Mouse (Mus musculus) forebrain, postnatal 0 days (tissue): ENCODE measurements around the gene Ttc12. TPM values are rescaled to one million over a fixed set of nuclear protein-coding genes. Genes with fewer than 3 reads are reported as not detected.

Experiments
- ATAC-seq: fragments of 200-750 bp; cut with Nextera tagmentation; 2 replicates; pipeline ENCODE4 v1.8.0; 2017; ENCODE audit warnings: mild to moderate bottlenecking, moderate library complexity
- DNase-seq: peaks from one replicate; pipeline ENCODE4 v3.0.0-alpha.2; 2015
- H3K27ac ChIP-seq: fragments of 300-500 bp; sonication (generic); 2 replicates; pipeline ENCODE4 v1.5.1; 2014; ENCODE audit warnings: low read depth, mild to moderate bottlenecking, antibody characterized with exemption, low read length, moderate library complexity, mixed read lengths
- H3K27me3 ChIP-seq: fragments of 300-500 bp; sonication (generic); 2 replicates; pipeline ENCODE4 v1.6.1; 2014; ENCODE audit warnings: mild to moderate bottlenecking, low read length, mixed read lengths; ENCODE audit not compliant: insufficient read depth
- H3K36me3 ChIP-seq: fragments of 300-500 bp; sonication (generic); 2 replicates; pipeline ENCODE4 v1.6.1; 2014; ENCODE audit warnings: mild to moderate bottlenecking, moderate library complexity; ENCODE audit not compliant: insufficient read depth
- H3K4me1 ChIP-seq: fragments of 300-500 bp; sonication (generic); 2 replicates; pipeline ENCODE4 v1.6.1; 2014; ENCODE audit warnings: antibody characterized with exemption; ENCODE audit not compliant: insufficient read depth
- H3K4me2 ChIP-seq: fragments of 300-500 bp; sonication (generic); 2 replicates; pipeline ENCODE4 v1.6.1; 2014; ENCODE audit warnings: low read depth, mild to moderate bottlenecking, moderate library complexity
- H3K4me3 ChIP-seq: fragments of 300-500 bp; sonication (generic); 2 replicates; pipeline ENCODE4 v1.5.1; 2014; ENCODE audit warnings: low read depth, low read length, mixed read lengths
- H3K9ac ChIP-seq: fragments of 300-500 bp; sonication (generic); 2 replicates; pipeline ENCODE4 v1.6.1; 2014; ENCODE audit warnings: mild to moderate bottlenecking
- H3K9me3 ChIP-seq: fragments of 300-500 bp; sonication (generic); 2 replicates; pipeline ENCODE4 v1.6.1; 2016; ENCODE audit warnings: low read length
- CTCF ChIP-seq: sonication (generic); IDR thresholded peaks from 2 replicates; pipeline ENCODE4 v1.5.1; 2016; ENCODE audit warnings: antibody characterized with exemption, control low read depth, low read depth
- WGBS: fragments of 180-500 bp; shearing (Covaris S2); extraction: QIAGEN DNeasy Blood & Tissue Kit; methylation state at CpG from one replicate; pipeline ENCODE4 v1.1.7; 2014; 5-methylcytosine and 5-hydroxymethylcytosine counted together
- polyA plus RNA-seq: library from polyadenylated mRNA; unstranded; fragments of >200 nt; fragmentation: Nextera tagmentation; extraction: Ambion mirVana; gene quantifications from 2 replicates; pipeline ENCODE4 v1.2.1, GENCODE M21; 2015
- total RNA-seq: library from RNA; depleted of rRNA; stranded (reverse); fragments of >200 nt; gene quantifications from 2 replicates; pipeline ENCODE4 v1.2.3, GENCODE M21; 2014

Ttc12 gene
- total and polyA plus RNA-seq, 2 experiments from 2014 or later = 2.5 to 3.7 TPM

- Histone ChIP-seq H3K27me3 (no peaks in the 10 kb centered on the region), H3K9ac (no peak overlapping the region), H3K4me3 (no peak overlapping the region), H3K4me2 (no peak overlapping the region), H3K9me3 (no peaks in the 10 kb centered on the region), H3K36me3 (no peaks in the 10 kb centered on the region), H3K4me1 (no peaks in the 10 kb centered on the region), H3K27ac (no peak overlapping the region)
- WGBS = 77% methylated on average over 3 of the region's 3 CpGs
- ATAC-seq (no peak), DNase-seq (no peak)
- TF ChIP-seq CTCF = no peak
These were observed 35.5 kb downstream of the Ttc12 start for GRCm38 (mm10) chr9:49450491-49450890.

- DNase-seq = peak; percentile 21
- no peak for TF ChIP-seq CTCF
- WGBS = 28% methylated on average over 3 of the region's 3 CpGs
These were observed 43.4 kb downstream of the Ttc12 start for GRCm38 (mm10) chr9:49442621-49443020.

DNA sequence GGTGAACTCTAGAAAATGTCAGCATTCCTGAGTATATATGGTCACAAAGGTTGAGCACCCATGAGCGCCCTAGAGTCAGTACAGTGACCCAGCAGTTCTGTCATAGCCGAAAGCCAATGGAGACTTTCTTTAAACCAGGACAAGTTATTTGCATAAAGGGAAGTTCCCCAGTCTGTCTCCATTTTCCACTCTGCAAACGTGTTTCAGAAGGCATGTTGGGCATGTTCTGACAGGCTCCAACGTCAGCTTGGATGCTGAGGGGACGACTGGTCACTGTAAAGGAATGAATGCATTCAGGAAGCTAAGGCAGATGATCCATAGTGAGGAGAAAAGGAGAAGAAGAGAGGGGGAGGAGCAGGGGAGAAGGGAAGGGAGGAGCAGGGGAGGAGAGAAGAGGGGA, 58.5 kb downstream of the Ttc12 start:
- no peak for TF ChIP-seq CTCF
- Histone ChIP-seq H3K9ac (no peak overlapping the region), H3K4me2 (no peak overlapping the region), H3K4me1 (no peaks in the 10 kb centered on the region), H3K36me3 (no peaks in the 10 kb centered on the region), H3K27ac (no peak overlapping the region), H3K27me3 (no peaks in the 10 kb centered on the region), H3K4me3 (no peak overlapping the region), H3K9me3 (no peaks in the 10 kb centered on the region)
- no peak for DNase-seq
- ATAC-seq = no peak
- WGBS = 79% methylated on average over 5 of the region's 5 CpGs

More at GRCm38 (mm10) chr9:49442621-49443020, 43.4 kb downstream of the Ttc12 start:
- Histone ChIP-seq H3K9me3 (no peaks in the 10 kb centered on the region), H3K36me3 (no peaks in the 10 kb centered on the region), H3K27ac (no peak overlapping the region), H3K4me2 (no peak overlapping the region), H3K4me3 (no peak overlapping the region), H3K27me3 (no peaks in the 10 kb centered on the region), H3K9ac (no peak overlapping the region), H3K4me1 (no peaks in the 10 kb centered on the region)
- peak; percentile 32; the same call in 1 of the 2 replicates for ATAC-seq

DNA sequence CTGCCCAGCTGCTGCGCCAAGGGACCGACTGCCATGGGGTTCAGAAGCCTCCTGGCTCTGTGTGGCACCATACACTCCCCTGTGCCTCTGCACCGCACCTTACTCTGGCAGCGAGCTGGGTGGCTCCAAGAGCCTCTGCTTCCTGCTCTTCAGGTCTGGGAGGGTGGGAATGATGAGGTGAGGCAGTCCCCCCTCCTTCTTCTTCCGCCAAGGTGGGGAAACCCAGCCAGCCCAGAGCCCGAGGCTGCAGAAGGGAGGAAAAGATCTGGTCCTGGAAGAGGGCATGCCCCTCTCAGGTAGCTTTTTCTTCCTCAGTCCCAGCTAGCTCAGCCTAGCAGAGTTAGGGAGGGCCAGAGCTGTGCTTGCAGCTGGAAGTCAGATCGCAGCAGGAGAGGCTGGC, 59.1 kb downstream of the Ttc12 start, which contains the start of gene Ankk1:
TSS of gene Ankk1 (minus strand) at position 101 of the 400 bp plus-strand sequence.
- 80% methylated on average over 7 of the region's 7 CpGs for WGBS

DNA sequence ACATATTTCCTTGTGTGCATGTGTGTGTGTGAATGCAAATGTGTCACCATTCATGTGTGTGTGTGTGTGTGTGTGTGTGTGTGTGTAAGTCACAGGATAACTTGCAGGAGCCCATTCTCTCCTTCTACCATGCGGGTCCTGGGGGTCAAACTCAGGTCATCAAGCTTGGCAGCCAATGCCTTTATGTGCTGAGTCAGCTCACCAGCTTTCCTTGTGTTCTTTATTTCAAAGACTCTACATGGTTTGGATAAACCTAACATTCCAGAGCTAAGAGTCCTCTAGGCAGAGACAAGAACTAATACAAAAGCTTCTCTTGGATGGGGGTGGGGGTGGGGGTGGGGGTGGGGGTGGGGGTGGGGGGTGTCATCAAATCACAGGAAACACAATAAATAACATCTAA, 60.4 kb downstream of the Ttc12 start:
- ATAC-seq = no peak
- no peak for TF ChIP-seq CTCF
- DNase-seq = no peak
- WGBS = 57% methylated on average over 1 of the region's 1 CpGs
- H3K4me1 ChIP-seq = no peaks in the 10 kb centered on the region
- H3K4me3 ChIP-seq = no peak overlapping the region
- no peaks in the 10 kb centered on the region for H3K27me3 ChIP-seq
- no peak overlapping the region for H3K4me2 ChIP-seq
- H3K36me3 ChIP-seq = no peaks in the 10 kb centered on the region
- no peak overlapping the region for H3K9ac ChIP-seq
- no peaks in the 10 kb centered on the region for H3K9me3 ChIP-seq
- no peak overlapping the region for H3K27ac ChIP-seq

More for the DNA sequence above, 59.1 kb downstream of the Ttc12 start, which contains the start of gene Ankk1:
- Histone ChIP-seq H3K27ac (no peak within 1 kb of the TSS), H3K4me1 (no peaks in the 10 kb centered on the region), H3K4me3 (no peak within 1 kb of the TSS), H3K27me3 (no peaks in the 10 kb centered on the region), H3K36me3 (no peaks in the 10 kb centered on the region), H3K4me2 (no peak within 1 kb of the TSS), H3K9ac (no peak within 1 kb of the TSS), H3K9me3 (no peaks in the 10 kb centered on the region)
- no peak for DNase-seq
- ATAC-seq = no peak
- no peak for TF ChIP-seq CTCF

DNA sequence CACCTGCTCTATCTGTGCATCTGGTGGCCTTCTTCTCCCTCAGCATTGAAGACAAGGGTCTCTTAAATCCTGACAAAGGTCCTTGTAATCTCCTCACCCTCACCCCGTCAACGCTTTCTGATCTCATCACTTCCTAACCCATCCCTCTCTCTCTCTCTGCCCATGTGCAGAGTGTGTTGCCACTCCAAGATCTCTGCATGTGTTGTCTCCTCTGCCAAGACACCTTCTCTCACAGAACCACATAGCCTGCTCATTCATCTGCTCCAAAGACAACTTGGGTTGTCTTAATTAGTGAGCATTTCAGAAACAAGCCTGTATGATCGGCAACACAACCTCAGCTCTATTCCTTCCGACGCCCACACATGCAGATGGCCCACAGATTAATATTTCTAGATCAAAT, 62.2 kb downstream of the Ttc12 start:
- DNase-seq = no peak
- Histone ChIP-seq H3K27ac (no peak overlapping the region), H3K27me3 (no peaks in the 10 kb centered on the region), H3K9me3 (no peaks in the 10 kb centered on the region), H3K4me2 (no peak overlapping the region), H3K4me3 (no peak overlapping the region), H3K9ac (no peak overlapping the region), H3K4me1 (no peaks in the 10 kb centered on the region), H3K36me3 (no peaks in the 10 kb centered on the region)
- no peak for TF ChIP-seq CTCF
- no peak for ATAC-seq
- WGBS = 94% methylated on average over 5 of the region's 5 CpGs

GRCm38 (mm10) chr9:49410621-49411020, 75.4 kb downstream of the Ttc12 start:
- TF ChIP-seq CTCF = no peak
- ATAC-seq = no peak
- 81% methylated on average over 5 of the region's 5 CpGs for WGBS

More at GRCm38 (mm10) chr9:49410621-49411020, 75.4 kb downstream of the Ttc12 start:
- no peaks in the 10 kb centered on the region for H3K27me3 ChIP-seq
- H3K4me3 ChIP-seq = no peak overlapping the region
- no peak overlapping the region for H3K4me2 ChIP-seq
- no peak for DNase-seq
- H3K27ac ChIP-seq = no peak overlapping the region
- H3K9ac ChIP-seq = no peak overlapping the region
- no peaks in the 10 kb centered on the region for H3K4me1 ChIP-seq
- no peaks in the 10 kb centered on the region for H3K9me3 ChIP-seq
- no peaks in the 10 kb centered on the region for H3K36me3 ChIP-seq
